Mouse (Mus musculus): Measurements from ENCODE around the gene Ror2. TPM values are rescaled to one million over a fixed set of nuclear protein-coding genes. Genes with fewer than 3 reads are reported as not detected.
"Not testable (repeated sequence)": the region's sequence is repeated elsewhere in the genome, so short reads cannot be mapped to it uniquely, and the experiment has no call there.

The Ror2 gene
- under 1 TPM; 0.22 to 0.48 (median 0.45) TPM for total RNA-seq (2022)

DNA sequence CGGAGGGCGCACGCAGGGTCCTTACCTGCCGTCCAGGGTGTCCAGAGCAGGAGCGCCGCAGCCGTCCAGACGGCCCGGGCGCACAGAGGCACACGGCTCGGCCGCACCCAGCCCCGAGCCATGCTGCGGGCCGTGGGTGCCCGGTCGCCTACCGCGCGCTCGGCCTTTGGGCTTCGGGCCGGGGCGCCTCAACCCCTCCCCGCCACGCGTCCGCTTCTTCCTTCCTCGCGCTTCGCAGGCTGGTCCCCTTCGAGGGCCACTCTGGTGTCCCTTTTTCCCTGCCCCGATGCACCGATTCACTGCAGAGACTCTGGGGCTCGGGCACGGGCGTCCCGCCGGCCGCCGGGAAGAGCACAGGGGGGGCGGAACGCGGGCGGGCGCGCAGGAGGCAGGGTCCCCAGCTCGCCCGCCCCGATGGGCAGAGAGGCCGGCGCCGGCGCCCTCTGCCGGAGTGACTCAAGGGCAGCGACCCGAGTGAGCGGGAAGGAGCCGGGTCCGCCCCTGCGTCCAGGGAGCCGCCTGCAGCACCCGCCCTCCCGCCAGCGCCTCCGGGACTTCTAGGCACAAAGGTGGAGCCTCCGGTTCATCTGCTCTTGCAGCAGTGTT lies at the start of gene Ror2:
Ror2 (minus strand) TSS at position 369 of the 606 bp plus-strand sequence.
- peak; percentile 15 to 38 for DNase-seq (ENCODE audit: low spot score in 2 of 2)

DNA sequence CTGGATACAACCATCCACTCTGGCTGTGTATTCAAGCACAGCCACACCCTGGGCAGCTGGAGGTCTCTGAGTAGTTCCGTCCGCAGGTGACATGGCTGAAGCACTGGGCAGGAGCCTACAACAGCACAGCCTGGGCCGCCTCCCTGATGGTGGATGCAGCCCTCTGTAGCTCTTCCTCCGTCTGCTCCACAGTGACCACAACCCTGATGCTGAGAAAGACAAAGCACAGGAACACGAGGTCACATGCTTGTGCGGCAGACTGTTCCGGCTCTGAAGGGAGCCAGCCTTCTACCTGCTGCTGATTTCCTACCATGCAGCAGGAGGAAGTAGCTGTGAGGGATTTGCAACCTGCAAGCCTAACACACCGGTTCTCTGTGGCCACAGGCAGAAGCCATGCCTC lies 47.8 kb upstream of the Ror2 start:
- DNase-seq (ENCODE audit: low spot score in 2 of 2): no peak

DNA sequence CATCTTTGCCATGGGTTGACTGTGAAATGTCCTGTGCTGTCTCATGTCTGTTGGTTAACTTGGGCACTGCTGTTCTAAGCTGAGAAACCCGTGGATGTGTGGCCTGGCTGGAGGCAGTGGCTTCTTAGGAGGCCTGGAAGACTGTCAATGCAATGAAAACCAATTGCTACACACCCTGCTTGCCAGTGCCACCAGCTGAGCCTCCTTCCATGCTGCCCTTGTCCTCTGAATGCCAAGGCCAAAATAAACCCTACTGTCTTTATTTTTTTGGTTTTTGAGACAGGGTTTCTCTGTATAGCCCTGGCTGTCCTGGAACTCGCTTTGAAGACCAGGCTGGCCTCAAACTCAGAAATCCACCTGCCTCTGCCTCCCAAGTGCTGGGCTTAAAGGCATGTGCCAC lies 44.3 kb upstream of the Ror2 start:
- DNase-seq (ENCODE audit: low spot score in 2 of 2): no peak

DNA sequence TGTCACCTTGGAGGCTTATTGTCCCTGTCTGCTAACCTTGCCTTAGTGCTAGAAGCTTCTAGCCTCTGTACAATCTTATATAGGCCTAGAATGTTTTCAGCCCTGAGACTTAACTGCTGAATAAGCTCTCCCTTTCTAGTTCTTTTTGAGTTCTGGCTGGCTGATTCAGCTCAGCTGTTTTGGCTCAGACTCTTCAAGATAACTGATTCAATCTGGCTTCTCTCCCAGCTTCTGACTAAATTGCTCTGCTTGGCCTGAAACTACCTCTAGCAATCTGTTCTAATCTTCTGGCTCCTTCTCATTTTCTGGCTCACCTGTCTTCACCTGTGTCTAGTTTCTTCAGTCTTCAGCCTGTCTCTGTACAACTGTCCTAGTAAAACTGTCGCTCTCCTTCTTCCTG lies 39.6 kb upstream of the Ror2 start:
- no peak for DNase-seq (ENCODE audit: low spot score in 2 of 2)

DNA sequence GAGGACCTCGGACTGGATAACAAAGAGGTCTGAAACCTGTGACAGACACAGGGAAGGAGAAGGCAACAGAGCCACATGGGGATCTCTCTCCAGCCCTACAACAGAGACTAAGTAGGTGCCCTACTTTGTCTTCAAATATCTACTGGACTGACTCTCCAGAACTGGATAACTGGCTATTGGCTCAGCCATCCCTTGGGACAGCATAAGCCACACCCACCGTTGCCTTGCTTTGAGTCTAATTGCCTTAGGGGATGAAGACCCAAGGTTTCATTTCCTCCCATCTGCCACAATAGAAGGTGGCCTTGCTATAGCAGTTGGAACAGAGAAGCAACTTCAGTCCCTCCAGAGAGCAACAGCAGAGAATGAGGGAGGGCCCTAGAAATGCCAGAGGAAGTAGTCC lies 37.7 kb upstream of the Ror2 start:
- DNase-seq (ENCODE audit: low spot score in 2 of 2): no peak

DNA sequence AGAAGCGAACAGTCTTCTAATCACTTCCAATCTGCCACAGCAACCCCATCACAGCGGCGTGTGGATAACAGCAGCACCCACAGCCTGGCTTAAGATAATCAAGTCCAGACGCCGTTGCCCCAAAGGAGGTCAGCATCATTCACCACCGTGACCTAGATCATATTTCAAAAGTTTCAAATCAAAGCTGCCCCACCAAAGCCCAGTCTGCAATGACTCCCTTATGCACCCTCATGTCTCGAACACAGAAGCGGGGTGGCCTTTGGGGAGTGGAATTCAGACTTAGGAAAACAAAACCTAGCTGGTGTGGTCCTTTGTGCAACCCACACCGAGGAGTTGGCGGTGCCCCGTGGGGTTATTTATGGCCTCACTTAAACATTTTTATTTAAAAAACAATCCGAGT lies 35.0 kb upstream of the Ror2 start:
- DNase-seq (ENCODE audit: low spot score in 2 of 2): no peak

DNA sequence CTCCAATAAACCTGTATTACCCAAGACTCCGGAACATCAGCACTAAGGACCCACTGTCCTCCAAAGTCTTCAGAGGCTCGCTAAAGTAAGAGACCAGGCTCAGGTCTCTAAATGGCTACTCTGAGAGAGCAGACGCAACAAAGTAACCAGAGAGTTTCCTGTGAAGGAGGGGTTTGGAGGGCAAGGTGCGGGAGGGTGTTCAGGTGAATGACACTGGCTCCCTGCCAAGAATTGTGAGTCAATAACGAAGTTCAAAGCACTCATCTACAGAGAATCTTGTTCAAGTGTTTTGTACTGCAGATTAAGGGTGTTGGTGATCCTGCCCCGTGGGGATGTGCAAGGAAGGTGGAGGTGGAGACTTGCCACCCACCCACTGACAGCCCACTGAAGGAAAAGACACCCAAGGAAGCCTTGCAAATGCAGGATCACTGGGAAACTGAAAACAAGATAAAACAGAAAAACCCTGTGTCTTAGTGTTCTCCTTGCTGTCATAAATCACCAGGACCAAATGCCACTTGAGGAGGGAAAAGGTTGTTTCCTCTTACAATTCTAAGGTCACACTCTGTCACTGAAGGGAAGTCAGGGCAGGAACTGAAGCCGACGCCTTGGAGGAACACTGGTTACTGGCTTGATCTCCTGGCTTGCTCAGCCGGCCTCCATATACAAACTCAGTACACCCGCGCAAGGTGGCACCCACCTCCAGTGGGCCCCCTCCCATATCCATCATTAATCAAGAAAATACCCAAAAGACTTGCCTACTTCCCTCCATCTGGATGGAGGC lies 30.8 kb upstream of the Ror2 start:
- DNase-seq (ENCODE audit: low spot score in 2 of 2): no peak

DNA sequence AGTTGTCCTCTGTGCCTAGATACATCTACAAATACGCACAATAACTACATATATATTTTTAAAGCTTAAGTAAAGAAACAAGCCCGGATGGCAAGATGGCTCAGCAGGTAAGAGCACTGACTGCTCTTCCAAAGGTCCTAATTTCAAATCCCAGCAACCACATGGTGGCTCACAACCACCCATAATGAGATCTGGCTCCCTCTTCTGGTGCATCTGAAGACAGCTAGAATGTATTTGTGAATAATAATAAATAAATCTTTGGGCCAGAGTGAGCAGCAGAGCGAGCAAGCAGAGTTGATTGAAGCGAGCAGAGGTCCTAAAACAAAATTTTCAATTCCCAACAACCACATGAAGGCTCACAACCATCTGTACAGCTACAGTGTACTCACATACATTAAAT lies 29.8 kb upstream of the Ror2 start:
- not testable (repeated sequence) for DNase-seq (ENCODE audit: low spot score in 2 of 2)

DNA sequence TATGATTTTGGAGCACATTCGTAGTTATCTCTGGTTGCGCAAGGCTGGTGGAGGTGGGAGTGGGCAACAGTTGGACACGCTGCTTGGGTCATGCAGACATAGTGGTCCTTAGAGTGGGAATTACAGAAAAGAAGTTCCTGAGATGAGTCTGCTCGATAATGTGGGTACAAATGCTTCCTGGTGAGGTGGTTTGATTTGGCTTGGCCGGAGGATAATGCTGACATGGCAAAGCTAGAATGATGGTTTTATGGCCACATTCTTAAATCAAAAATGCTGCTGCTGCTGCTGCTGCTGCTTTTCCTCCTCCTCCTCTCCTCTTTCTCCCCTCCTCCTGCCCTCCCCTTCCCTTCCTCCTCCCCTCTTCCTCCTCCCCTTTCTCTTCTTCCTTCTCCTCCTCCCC lies 24.5 kb upstream of the Ror2 start:
- no peak for DNase-seq (ENCODE audit: low spot score in 2 of 2)

DNA sequence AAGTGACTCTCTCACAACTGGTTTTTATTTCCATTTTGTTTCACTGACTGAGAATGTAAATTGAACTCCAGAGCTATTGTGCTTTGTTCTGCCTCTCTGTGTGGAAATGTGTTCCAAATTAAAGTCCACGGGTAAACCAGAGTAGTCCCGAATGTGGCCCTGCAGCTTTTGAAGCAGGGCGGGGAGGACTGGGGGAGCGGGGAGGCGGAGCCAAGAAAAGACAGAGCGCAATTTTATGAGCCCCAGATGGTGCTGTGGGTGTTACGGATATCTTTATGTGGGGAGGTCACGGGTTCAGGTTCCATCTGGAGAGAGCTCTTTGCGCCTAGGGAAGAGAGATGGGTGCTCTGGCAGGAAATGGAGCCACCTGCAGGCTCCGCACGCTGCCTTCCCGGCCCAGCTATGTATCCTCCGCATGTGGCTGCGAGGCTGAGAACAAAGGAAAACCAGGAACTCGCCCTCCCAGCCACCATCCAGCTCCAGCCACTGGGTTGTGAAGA lies 23.8 kb upstream of the Ror2 start:
- DNase-seq (ENCODE audit: low spot score in 2 of 2): peak in 1 of 2 experiments; percentile 6

DNA sequence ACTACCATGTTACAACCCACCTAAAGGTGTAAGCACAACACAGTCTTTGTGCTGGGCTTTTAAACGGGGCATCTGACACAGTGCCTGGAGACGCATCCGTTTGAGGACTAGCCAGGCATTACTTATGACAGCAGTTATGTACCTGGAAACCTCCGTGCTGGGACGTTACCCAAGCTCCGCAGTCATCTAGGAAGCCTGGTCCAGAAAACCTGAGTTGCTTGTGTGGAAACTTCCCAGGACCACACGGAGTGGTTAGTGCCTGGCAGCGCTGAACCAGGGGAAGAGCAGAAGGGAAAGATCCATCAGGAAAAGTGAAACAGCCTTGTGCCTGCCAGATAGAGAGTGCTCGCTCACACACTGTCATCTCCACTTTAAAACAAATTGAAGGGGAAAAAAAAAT lies 23.2 kb upstream of the Ror2 start:
- DNase-seq (ENCODE audit: low spot score in 2 of 2): no peak

DNA sequence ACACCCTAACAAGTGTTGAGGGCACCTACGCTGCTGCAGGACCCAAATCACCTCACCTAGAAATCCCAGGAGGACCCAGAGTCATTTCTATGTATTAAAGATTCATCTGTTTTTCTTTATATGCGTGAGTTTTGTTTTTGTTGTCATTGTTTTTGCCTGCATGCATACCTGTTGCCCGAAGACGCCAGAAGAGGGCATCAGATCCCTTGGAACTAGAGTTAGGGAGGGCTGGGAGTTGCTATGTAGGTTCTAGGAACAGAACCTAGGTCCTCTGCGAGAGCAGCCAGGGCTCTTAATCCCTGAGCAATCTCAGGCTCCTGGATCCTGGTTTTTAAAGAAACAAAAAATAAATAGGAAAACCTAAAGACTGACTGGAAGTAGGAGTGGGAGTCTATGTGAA lies 20.9 kb upstream of the Ror2 start:
- no peak for DNase-seq (ENCODE audit: low spot score in 2 of 2)

DNA sequence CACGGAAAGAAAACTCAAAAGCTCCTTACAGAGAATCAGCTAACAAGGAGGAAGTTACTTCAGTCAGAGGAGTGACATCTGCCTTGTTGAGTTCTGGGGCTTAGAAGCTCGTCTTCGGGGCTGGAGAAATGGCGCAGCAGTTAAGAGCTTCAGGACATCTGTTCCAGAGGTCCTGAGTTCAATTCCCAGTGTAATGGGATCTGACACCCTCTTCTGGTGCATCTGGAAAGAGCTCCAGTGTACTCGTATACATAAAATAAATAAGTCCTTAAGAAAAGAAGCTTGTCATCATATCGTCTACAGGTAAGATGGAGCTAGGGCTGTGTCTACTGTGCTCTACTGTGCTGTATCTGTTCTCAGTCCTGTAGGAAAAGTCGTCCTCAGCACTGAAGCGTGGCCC lies 19.3 kb upstream of the Ror2 start:
- DNase-seq (ENCODE audit: low spot score in 2 of 2): no peak

DNA sequence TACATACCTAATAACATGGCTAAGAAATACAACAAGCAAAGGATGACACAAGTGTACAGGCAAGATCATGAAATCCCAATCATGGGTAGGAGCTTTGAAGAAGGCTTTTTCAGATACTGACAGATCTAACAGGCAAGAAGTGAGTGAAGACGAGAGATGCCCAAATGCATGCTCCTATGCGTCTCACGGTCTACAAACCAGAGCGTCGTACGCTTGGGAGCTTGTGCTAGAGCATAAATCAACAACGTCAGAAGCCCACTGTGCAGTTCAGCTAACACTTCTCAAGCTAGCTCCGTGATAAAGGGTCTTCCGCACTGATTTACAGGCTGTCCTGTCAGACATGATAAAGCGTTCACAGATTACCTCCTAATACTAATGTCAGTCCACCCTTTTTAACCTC lies 16.8 kb upstream of the Ror2 start:
- DNase-seq (ENCODE audit: low spot score in 2 of 2): no peak

DNA sequence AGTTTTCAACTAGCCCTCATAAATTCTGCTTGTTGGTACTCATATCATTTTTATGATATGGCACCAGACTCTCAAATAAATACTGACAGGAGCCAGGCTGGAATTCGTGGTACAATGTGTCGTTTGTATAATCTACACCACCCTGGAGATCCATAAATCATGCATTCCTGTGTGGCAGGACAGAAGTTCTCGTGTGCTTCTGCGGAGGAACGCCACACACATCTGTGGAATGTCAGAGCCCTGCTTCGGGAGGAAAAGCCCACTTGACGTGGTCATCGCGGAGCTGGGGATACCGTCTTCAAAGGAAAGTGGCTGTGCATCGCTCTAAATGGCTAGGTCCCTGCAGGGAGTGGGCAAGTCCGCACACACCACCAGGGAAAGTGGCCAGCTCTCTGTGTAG lies 7.1 kb upstream of the Ror2 start:
- no peak for DNase-seq (ENCODE audit: low spot score in 2 of 2)

DNA sequence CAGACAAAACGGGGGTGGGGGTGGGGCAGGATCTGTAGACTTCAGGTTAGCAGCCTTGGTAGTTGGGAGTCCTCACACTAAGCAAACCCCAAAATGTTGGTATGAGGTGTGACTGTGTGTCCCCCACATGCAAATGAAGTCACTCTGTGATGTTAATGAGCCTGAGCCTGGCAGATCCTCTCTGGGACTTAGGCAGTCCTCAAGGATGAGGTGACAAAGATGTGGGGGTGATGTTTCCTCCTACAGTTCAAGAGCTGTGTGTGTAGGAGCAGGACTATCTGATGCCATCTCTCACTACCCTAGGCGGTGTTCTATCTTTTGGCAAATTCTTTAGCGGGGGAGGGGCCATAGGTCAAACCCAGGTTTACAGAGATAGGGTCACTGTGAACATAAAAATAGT lies 6.3 kb upstream of the Ror2 start:
- no peak for DNase-seq (ENCODE audit: low spot score in 2 of 2)

DNA sequence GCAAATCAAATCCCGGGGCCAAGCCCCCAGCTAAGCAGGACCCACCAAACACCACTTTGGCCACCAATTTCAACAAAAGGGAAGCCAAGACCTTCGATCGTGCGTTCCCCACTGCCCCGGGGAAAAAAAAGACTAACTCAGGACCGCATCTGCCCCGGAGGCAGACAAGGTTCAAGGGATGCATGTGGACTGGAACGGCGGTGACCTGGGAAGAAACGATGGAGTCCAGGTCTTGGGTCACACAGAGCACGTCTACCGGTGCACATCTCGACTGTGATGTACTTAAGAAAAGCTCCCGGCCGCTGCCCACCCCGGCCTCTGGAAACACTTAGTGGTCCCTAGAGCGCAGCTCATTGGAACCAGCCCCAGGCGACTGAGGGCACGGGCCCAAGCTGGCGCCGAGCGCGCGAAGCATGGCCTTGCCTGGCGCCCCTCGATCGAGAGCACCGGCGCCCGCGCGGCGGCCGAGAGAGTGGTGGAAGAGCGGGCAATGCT lies 616 bp downstream of the Ror2 start:
- peak in 1 of 2 experiments; percentile 20 for DNase-seq (ENCODE audit: low spot score in 2 of 2)

DNA sequence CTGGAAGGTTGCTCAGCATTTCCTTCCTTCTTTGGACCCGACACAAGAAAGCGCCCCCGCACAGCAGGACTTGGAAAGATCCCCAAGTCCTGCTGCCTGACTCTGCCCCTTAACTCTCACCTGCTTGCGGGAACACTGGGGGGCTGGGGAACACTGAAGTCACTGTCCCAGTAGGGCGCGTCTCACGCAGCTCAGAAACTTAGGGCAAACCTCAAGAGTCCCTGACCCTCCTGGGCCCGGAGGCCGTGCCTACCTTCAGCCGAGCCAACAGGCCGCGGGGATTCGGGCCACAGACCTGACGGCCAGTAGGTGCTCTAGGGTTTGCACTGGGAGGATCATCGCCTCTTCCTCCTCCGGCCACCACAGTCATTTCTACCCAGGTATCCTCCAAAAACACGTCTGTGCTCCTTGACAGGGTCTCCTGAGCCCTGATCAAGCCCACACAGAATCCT lies 1.2 kb downstream of the Ror2 start:
- DNase-seq (ENCODE audit: low spot score in 2 of 2): no peak

DNA sequence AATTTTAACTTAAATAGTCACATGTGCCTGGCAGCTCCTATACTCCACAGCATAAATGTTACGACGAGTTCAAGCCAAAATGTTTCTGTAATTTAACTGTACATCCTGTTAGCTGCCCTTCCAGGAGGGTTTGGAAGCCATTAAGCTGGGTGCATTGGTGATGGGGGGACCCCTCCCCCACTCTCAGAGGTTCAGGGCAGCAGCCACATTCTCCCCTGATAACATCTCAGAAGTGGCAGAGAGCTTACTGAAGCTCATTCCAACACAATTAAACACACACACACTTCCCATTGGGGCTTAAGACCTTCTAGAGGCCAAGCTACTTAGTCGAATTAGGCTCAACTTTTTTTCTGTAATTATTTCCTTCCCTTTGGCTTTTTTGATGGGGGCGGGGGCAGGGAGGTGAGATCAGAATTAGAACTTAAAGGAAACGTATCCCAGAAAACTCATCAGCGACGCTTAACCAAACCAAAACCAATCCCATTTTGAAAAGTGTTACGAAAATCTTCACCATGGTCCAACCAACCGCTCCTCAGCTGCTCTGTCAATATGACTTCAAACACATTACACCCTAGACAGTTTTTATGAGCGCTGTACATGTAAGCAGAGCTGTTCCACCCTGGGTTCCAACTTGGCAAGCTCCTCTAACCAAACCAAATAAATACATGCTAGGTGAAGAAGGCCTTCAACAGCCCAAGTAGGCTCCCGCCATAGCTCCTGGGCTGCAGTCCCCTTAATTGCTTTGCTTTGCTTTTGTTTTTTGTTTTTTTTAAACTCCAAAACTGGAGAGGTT lies 4.1 kb downstream of the Ror2 start:
- DNase-seq (ENCODE audit: low spot score in 2 of 2): no peak

DNA sequence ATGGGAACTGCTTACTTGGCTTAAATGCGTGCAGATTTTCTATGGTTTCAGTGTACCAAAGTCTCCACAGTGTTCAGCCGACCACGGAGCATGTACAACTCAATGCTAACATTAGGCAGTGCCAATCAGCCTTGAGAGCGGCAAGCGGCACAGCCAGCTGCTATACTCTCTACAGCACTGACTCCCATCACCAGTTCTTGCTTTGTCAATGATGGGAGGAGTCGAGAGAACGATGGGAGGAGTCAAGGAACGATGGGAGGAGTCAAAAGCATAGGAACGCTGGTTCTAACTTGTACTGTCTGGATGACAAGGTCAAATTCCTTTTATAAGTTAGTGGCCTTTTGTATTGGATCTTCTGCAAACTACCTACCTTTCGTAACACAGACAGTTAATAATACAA lies 7.0 kb downstream of the Ror2 start:
- no peak for DNase-seq (ENCODE audit: low spot score in 2 of 2)

DNA sequence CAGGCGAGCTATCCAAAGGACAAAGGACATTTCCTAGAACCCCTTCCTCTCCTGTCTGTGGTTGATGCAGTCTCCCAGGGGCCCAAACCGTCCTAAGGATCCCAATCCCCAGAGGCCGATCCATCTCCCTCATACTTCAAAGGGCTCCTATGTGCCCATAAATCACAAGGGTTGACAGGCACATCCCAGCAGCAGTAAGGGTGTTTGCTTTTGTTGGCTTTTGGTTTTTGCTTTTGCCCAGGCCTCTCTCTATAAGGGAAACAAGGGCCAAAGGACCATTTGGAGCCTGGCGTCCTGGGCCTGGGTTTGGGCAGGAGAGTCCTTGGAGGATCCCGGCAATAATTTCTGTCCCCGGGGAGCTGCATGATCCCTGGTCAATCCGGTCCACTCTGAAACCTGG lies 9.5 kb downstream of the Ror2 start:
- DNase-seq (ENCODE audit: low spot score in 2 of 2): no peak

DNA sequence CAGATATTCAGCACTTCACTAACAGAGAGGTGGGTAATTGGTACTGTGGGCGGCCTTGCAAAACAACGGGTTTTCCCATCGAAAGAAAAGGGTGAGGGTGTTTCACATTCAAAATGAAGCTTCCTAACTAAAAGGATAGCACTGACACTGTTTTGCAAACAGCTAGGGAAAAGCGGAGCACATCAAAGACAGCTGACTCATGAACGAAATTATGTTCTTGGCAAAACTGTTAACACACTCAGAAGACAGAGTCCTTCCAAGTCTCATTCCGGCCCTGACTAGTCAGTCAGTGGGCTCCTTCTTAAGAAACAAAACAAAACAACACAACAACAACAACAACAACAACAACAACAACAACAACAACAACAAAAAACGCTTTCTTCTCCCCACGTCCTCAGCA lies 10.1 kb downstream of the Ror2 start:
- DNase-seq (ENCODE audit: low spot score in 2 of 2): no peak
